Mouse (Mus musculus): ENCODE data around the gene Klhl12.

Gene Klhl12

DNA sequence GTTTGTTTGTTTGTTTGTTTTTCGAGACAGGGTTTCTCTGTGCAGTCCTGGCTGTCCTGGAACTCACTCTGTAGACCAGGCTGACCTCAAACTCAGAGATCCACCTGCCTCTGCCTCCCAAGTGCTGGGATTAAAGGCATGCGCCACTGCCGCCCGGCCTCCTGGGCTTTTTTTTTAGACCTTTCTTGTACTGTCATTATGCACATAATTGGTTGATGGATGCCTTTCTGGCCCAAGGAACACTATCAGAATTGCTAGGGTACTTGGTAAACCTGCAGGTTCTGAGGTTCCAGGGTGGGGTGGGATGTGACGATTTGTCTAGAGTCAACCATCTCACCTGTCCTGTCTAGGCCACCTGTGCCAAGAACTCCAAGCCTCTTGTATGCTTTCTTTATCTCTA, 63.9 kb downstream of the Klhl12 start:
- ChIA-PET POLR2A (interaction anchor here (0.6 to 5.2 kb wide), 42 partner anchors 8 to 611 kb away, joined by 3 to 43 read pairs (median 4); partner anchors contain the start of genes Klhl12 (in 2 of the 4) and Rabif (in 1 of the 4)), CTCF (interaction anchor here (0.5 to 1.2 kb wide), 55 partner anchors 8 to 1647 kb away, joined by 3 to 16 read pairs (median 3); partner anchors contain the start of genes Rabif (in 2 of the 4), Adipor1 (in 1 of the 4) and Klhl12 (in 1 of the 4))

DNA sequence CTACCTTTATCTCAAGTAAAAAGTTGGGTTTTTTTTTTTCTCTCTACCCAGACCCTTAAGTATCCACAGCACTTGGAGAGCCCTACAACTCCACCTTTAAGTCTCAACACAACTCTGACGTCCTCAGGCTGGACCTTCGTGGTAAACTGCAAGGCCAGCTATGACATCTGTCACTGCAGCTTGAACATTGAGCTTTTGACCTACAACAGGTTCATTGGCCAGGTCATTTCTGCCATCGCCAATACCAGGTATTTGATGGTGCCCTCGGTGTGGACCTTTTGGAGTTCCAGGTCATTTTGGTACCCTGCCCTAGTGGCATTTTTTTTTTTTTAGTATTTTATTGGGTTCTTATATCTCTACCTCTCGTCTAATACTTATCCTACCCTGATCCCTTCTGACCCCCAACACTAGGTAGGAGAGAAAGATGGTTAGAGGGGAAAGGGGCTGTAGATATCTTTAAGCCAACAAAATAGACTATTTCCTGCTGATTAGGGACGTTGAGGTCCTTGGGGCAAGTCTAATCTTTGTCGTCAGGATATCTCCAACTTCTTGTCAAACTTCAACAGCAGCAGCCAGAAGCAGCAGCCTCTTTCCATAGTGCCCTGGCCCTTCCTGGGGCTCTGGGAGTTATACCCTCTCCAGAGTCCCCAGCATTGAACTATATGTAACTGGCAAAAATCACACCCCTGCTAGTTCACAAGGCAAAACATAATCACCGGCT, 64.8 kb downstream of the Klhl12 start:
- CTCF ChIA-PET, result no interaction called here
- POLR2A ChIA-PET, result interaction anchor here (0.6 to 3.1 kb wide), 7 partner anchors 11 to 1468 kb away, joined by 3 to 11 read pairs (median 5); partner anchors contain the start of genes Klhl12 (in 2 of the 4) and Zbed6 (in 1 of the 4)

DNA sequence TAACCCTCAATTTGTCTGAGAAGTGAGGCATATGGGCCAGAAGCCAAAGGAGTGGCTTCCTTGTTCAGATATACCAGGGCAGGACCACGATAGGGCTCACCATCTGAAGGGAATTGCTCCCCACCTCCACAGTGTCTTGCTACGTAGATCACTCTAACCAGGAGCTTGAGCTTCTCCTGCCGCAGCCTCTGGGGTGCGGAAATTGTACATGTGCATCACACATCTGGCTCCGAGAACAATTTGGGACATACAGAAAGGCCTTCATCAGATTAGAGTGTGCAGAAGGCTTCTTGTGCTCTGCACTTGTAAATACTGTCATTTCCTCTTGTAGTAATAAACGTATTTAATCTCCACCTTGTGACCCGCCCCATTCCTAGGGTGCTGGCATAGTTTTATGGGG, 65.8 kb downstream of the Klhl12 start:
- POLR2A ChIA-PET, result interaction anchor here in 1 of 4 experiments (0.6 to 3.1 kb wide), 4 partner anchors 11 to 37 kb away, joined by 3 to 10 read pairs (median 4); no protein-coding TSS in a partner anchor
- CTCF ChIA-PET, result no interaction called here

DNA sequence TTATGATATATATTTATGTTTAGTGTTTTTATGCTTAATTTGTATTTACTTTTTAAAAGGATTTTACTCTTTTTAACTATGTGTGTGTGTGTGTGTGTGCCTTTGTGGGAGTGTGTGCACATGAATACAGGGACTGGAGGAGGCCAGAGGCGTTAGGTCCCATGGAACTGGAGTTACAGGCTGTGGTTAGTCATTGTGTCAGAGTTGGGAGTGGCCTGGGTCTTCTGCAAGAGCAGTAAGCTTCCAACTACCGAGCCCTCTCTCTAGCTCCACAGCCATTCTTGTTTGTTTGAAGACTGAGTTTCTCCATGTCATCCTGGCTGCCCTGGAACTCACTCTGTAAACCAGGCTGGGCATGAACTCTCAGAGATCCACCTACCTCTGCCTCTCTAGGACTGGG, 67.0 kb downstream of the Klhl12 start:
- POLR2A ChIA-PET, result interaction anchor here in 3 of 4 experiments (0.9 to 3.1 kb wide), 5 partner anchors 10 to 55 kb away, joined by 3 to 10 read pairs (median 4); no protein-coding TSS in a partner anchor
- CTCF ChIA-PET, result interaction anchor here in 1 of 4 experiments (0.6 kb wide), 1 partner anchor 130 kb away, joined by 3 read pairs; no protein-coding TSS in a partner anchor

DNA sequence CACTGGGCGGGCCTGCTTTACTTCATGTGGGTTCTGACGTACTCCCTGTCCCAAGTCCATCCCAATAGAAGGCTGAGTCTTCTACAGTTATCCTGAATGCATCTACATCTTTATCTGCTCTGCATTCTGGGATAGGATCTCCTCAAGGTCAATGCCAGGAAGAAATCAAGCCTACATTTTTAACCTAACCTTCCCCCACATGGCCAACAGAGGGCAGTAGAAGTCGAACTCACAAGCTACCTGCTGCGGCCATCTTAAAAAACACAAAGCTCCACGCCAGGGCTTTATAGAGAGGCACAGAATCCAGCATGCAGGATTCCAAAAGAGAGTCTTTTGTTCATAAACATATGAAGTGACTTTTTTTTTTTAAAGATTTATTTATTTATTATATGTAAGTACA, 69.1 kb downstream of the Klhl12 start:
- ChIA-PET POLR2A (interaction anchor here (0.6 to 5.1 kb wide), 63 partner anchors 8 to 438 kb away, joined by 3 to 72 read pairs (median 5); partner anchors contain the start of genes Rabif (in 3 of the 4), Kdm5b (in 2 of the 4), Adipor1 (in 1 of the 4) and Klhl12 (in 1 of the 4)), CTCF (interaction anchor here (0.5 to 1.8 kb wide), 56 partner anchors 8 to 1366 kb away, joined by 3 to 20 read pairs (median 4); partner anchors contain the start of genes Rabif (in 3 of the 4), Adipor1 (in 1 of the 4), Kdm5b (in 1 of the 4) and Mgat4e (in 1 of the 4))

DNA sequence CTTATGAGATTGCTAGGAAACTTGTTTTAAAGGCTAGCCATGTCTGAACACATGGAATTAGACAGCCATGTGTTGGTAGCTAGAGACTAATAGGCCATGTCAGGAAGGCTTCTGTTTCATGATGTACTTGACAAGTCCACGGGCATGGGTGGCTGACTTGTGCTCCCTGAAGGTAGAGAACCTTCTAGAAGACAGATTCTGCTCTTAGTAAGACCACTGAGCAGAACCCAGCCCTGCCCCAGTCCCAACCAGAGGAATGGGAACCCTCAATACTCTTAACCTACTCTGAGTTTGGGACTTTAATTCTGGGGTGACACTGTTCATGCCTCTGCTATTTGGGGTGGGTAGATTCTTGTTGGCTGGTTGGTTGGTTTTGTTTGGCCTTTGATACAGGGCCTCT, 69.7 kb downstream of the Klhl12 start:
- CTCF ChIA-PET, result interaction anchor here (0.5 to 1.8 kb wide), 57 partner anchors 9 to 1365 kb away, joined by 3 to 20 read pairs (median 3); partner anchors contain the start of genes Rabif (in 3 of the 4), Adipor1 (in 1 of the 4), Kdm5b (in 1 of the 4) and Mgat4e (in 1 of the 4)

DNA sequence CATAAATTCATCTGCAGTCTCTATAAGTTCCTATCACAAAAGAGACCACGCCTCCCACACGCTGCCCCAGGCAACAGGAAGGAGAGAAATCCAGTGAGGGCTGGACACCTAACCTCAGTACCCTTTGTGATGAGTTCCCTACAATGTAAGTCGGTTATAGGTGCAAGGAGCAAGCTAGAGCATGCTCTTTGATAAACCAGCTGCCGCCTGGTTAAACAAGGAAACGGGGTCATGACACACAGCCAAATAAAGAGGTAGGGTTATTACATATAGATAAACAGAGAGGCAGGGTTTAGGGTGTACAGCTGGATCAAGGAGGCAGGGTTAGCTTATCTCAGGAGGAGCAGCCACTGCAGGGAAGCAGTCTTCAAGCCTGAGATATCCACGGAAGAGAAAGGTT, 71.4 kb downstream of the Klhl12 start:
- CTCF ChIA-PET, result interaction anchor here in 2 of 4 experiments (0.8 to 1.4 kb wide), 3 partner anchors 8 to 315 kb away, joined by 3 to 8 read pairs (median 4); no protein-coding TSS in a partner anchor
- POLR2A ChIA-PET, result interaction anchor here in 3 of 4 experiments (1.1 to 5.1 kb wide), 19 partner anchors 8 to 122 kb away, joined by 3 to 72 read pairs (median 5); partner anchors contain the start of gene Rabif (in 2 of the 3)

More for the DNA sequence above, 69.7 kb downstream of the Klhl12 start:
- POLR2A ChIA-PET, result interaction anchor here (0.6 to 5.1 kb wide), 64 partner anchors 8 to 437 kb away, joined by 3 to 72 read pairs (median 5); partner anchors contain the start of genes Rabif (in 3 of the 4), Kdm5b (in 2 of the 4), Adipor1 (in 1 of the 4) and Klhl12 (in 1 of the 4)

DNA sequence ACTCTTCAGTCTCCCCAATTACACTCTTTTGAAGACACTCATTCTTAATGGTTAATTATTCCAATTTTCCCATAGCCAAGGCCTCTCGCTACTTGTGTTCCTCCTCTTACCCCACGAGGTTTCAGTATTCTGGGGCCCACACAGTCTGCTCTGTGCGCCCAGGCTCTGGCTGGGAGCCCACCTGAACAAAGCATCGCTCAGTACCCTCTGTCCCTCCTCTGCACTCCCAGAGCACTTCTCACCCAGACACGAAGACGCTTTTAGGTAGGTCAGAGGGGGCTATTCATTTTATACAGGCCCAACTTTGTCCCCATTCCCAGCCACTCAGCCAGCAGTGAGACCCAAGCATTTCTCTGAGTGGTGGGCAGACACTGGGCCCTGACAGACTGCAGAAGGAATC, 75.3 kb downstream of the Klhl12 start:
- CTCF ChIA-PET, result interaction anchor here in 1 of 4 experiments (0.5 kb wide), 1 partner anchor 106 kb away, joined by 4 read pairs; no protein-coding TSS in a partner anchor
- POLR2A ChIA-PET, result interaction anchor here in 2 of 4 experiments (0.6 to 14.0 kb wide), 18 partner anchors 9 to 425 kb away, joined by 3 to 241 read pairs (median 6); partner anchors contain the start of genes Kdm5b (in 1 of the 2), Mgat4e (in 1 of the 2), Ppp1r12b (in 1 of the 2) and Rabif (in 1 of the 2)

DNA sequence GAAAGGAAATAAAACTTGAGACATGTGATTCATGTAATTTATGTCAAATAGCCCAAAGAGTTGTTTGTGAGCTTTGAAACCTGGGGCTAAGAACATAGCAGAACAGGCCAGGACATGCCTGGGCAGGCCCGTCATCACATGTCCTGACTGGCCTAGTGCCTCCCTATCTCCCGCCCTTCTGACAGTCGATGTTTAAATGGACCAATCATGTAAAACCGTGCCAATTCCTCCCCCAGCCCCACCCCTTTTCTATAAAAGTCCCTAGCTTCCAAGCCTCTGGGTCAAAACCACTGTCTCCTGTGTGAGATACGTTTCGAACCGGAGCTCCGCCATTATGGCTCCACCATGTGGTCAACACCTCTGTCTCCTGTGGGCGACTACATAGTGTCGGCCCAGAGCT, 78.4 kb downstream of the Klhl12 start:
- POLR2A ChIA-PET, result interaction anchor here (0.6 to 14.2 kb wide), 29 partner anchors 9 to 549 kb away, joined by 3 to 246 read pairs (median 11); partner anchors contain the start of genes Kdm5b (in 2 of the 4), Rabif (in 2 of the 4) and Klhl12 (in 1 of the 4)
- CTCF ChIA-PET, result interaction anchor here in 3 of 4 experiments (0.7 to 1.2 kb wide), 5 partner anchors 9 to 78 kb away, joined by 3 to 5 read pairs (median 3); partner anchors contain the start of gene Klhl12 (in 1 of the 3)

DNA sequence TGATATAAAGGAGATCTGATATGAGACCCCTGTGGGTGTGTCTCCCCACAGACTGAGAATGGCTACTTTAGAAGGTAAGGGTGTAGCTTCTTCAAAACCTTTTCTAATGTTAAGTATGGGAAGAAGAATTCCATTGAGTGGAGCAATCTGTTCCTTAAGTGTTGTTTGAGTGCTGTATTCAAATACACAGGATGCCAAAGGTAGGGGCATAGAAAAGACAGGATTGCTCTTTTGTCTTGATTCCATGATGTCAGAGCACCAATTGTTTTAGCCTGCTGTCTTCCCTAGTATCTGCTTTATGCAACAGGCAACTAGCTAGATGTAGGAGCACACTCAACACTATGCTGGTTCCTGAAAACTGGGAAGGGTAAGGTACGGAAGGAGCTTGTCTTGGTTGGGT, 79.7 kb downstream of the Klhl12 start:
- ChIA-PET CTCF (interaction anchor here (0.7 to 2.0 kb wide), 6 partner anchors 10 to 16 kb away, joined by 3 to 10 read pairs (median 3); no protein-coding TSS in a partner anchor), POLR2A (interaction anchor here (0.5 to 14.2 kb wide), 86 partner anchors 8 to 1110 kb away, joined by 3 to 246 read pairs (median 5); partner anchors contain the start of genes Rabif (in 4 of the 4), Kdm5b (in 3 of the 4), Adipor1 (in 2 of the 4) and Mgat4e (in 2 of the 4))

DNA sequence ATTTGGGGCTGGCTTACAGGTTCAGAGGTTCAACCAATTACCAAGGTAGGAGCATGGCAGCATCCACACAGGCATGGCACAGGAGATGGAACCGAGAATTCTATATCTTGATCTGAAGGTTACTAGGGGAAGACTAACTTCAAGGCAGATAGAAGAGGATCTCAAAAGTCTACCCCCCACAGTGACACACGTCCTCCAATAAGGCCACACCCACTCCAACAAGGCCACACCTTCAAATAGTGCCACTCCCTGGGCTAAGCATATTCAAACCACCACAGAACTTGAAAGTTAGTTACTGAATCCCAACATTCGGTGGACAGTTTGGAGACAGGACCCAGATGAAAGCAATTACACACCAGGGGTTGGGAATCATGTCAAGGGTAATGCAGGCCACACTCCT, 80.2 kb downstream of the Klhl12 start:
- CTCF ChIA-PET, result interaction anchor here in 3 of 4 experiments (0.7 to 2.0 kb wide), 3 partner anchors 11 to 17 kb away, joined by 3 to 10 read pairs (median 3); no protein-coding TSS in a partner anchor
- POLR2A ChIA-PET, result interaction anchor here (0.5 to 14.2 kb wide), 83 partner anchors 8 to 868 kb away, joined by 3 to 246 read pairs (median 5); partner anchors contain the start of genes Rabif (in 4 of the 4), Kdm5b (in 3 of the 4), Adipor1 (in 2 of the 4) and Mgat4e (in 2 of the 4)

DNA sequence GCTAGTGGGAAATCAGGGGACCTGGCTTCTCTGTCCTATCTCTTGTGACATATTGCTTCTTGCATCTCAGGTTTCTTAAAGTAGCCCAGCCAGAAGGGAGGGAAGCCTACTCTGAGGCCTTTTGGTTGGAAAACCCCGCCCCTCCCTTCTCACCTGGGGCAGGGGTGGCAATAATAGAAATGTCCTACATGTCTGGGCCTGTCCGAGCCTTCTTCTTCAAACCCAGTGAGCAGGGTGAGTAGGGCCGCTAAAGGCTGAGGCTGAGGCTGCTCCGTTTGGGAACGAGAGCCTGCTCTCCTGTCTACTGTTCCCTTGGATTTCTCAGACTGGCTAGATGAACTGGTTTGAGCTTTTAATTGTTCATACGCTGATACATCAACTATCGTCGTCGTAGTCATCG, 85.3 kb downstream of the Klhl12 start:
- ChIA-PET POLR2A (interaction anchor here in 3 of 4 experiments (0.5 to 14.2 kb wide), 26 partner anchors 6 to 1011 kb away, joined by 3 to 246 read pairs (median 5); partner anchors contain the start of genes Rabif (in 2 of the 3), Adipor1 (in 1 of the 3), Kdm5b (in 1 of the 3) and Mgat4e (in 1 of the 3)), CTCF (interaction anchor here in 1 of 4 experiments (1.2 kb wide), 1 partner anchor 16 kb away, joined by 6 read pairs; no protein-coding TSS in a partner anchor)

Measured in embryonic stem cell, embryonic (primary cell).